27 mouse cellular contexts compared by ENCODE assay signal in the genomic region with DNA sequence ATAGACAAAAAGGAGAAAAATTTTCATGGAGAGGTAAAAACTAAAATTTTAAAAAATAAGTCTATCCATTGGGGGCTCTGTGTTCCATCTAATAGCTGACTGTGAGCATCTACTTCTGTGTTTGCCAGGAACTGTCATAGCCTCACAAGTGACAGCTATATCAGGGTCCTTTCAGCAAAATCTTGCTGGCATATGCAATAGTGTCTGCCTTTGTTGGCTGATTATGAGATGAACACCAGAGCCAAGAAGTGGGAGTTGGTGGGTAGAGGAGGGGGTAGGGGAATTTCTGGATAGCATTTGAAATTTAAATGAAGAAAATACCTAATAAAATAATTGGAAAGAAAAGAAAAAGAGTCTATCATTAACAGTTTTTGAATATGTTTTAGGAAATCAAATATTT.
DNase-seq lines count a peak whose midpoint lies in the region; ATAC-seq and TF ChIP-seq lines count a peak whose summit lies in the region.
"Had no signal": no experiment of that assay in that cellular context is flagged by ENCODE, and none has a peak within 500 bp of the region (broad histone marks: within the 10 kb centered on the region; RNA-seq: fewer than 3 reads in every experiment).

No protein-coding gene starts in this region.

- no peak overlapping the region for H3K4me3 ChIP-seq in forebrain, embryonic 14.5 days (ENCODE audit: low read depth, low read length)
- no peak overlapping the region for H3K4me3 ChIP-seq in forebrain, embryonic 12.5 days (replicated peaks)
- H3K4me3 ChIP-seq in midbrain, postnatal 0 days (ENCODE audit: low read depth, low read length), result no peak overlapping the region
- no peak overlapping the region for H3K4me3 ChIP-seq in midbrain, embryonic 11.5 days (ENCODE audit: low read depth, low read length)
- H3K4me3 ChIP-seq: embryonic facial prominence, embryonic 10.5 days; embryonic facial prominence, embryonic 13.5 days; erythroblast, embryonic 14.5 days; heart, embryonic 12.5 days; heart, embryonic 15.5 days; hindbrain, embryonic 10.5 days had no signal

- TF ChIP-seq CTCF in midbrain, postnatal 0 days (IDR thresholded peaks at IDR 0.05), result no peak

- H3K4me1 ChIP-seq in forebrain, embryonic 14.5 days (ENCODE audit: control insufficient read depth, insufficient read depth, low read length), result no peaks in the 10 kb centered on the region
- H3K4me1 ChIP-seq in forebrain, embryonic 12.5 days, result no peaks in the 10 kb centered on the region
- H3K4me1 ChIP-seq in midbrain, postnatal 0 days (ENCODE audit: insufficient read depth, low read length), result no peaks in the 10 kb centered on the region
- H3K4me1 ChIP-seq in midbrain, embryonic 11.5 days (ENCODE audit: control insufficient read depth, insufficient read depth, low read length), result no peaks in the 10 kb centered on the region
- H3K4me1 ChIP-seq: embryonic facial prominence, embryonic 10.5 days; embryonic facial prominence, embryonic 13.5 days; heart, embryonic 12.5 days; heart, embryonic 15.5 days; hindbrain, embryonic 10.5 days had no signal

- ATAC-seq in forebrain, embryonic 14.5 days, result peak; percentile 67; the same call in 1 of the 2 replicates
- no peak for ATAC-seq in forebrain, embryonic 12.5 days (ENCODE audit: low FRiP score)
- no peak for ATAC-seq in midbrain, postnatal 0 days (ENCODE audit: low FRiP score)
- no peak for ATAC-seq in midbrain, embryonic 11.5 days (ENCODE audit: low FRiP score)
- ATAC-seq: activated CD4-positive, CD25-positive, alpha-beta regulatory T cell, adult 4 months; intestine, postnatal 0 days had no signal

- no peaks in the 10 kb centered on the region for H3K27me3 ChIP-seq in forebrain, embryonic 14.5 days (replicated peaks; ENCODE audit: control insufficient read depth, insufficient read depth, low read length)
- no peaks in the 10 kb centered on the region for H3K27me3 ChIP-seq in forebrain, embryonic 12.5 days
- no peaks in the 10 kb centered on the region for H3K27me3 ChIP-seq in midbrain, postnatal 0 days (ENCODE audit: insufficient read depth, low read length)
- no peaks in the 10 kb centered on the region for H3K27me3 ChIP-seq in midbrain, embryonic 11.5 days (ENCODE audit: control insufficient read depth, insufficient read depth, low read length)
- H3K27me3 ChIP-seq: embryonic facial prominence, embryonic 13.5 days; heart, embryonic 12.5 days; heart, embryonic 15.5 days had no signal

- DNase-seq in cerebellum, postnatal 10 days, result peak; percentile 45 to 48
- DNase-seq in cerebellum, adult 8-10 months, result no peak
- DNase-seq in forebrain, embryonic 14.5 days (ENCODE audit: low spot score), result peak; percentile 54
- peak; percentile 17 for DNase-seq in midbrain, postnatal 0 days (ENCODE audit: low spot score)
- DNase-seq in midbrain, embryonic 11.5 days (ENCODE audit: low spot score, missing footprints), result no peak
- DNase-seq in adrenal gland, adult 8-10 months, result no peak
- DNase-seq: adrenal gland, postnatal 10 days; adrenal gland, postnatal 36 days; cerebellum, adult 11-12 months; cerebellum, adult 9-10 months; cerebellum, postnatal 36 days; embryo, embryonic 11 days; gastrocnemius, postnatal 25 days; heart, adult 18-20 months; heart, postnatal 10 days; heart, postnatal 36 days; kidney, adult 2 months had no signal

- H3K4me2 ChIP-seq in forebrain, embryonic 14.5 days (ENCODE audit: low read length), result no peak overlapping the region
- no peak overlapping the region for H3K4me2 ChIP-seq in forebrain, embryonic 12.5 days
- H3K4me2 ChIP-seq in midbrain, postnatal 0 days (ENCODE audit: low read depth, low read length, poor library complexity, severe bottlenecking), result no peak overlapping the region
- no peak overlapping the region for H3K4me2 ChIP-seq in midbrain, embryonic 11.5 days
- H3K4me2 ChIP-seq: embryonic facial prominence, embryonic 13.5 days; heart, embryonic 12.5 days; heart, embryonic 15.5 days; hindbrain, embryonic 14.5 days had no signal

- no peaks in the 10 kb centered on the region for H3K9me3 ChIP-seq in forebrain, embryonic 14.5 days (replicated peaks; ENCODE audit: control insufficient read depth, low read length)
- H3K9me3 ChIP-seq in forebrain, embryonic 12.5 days, result no peaks in the 10 kb centered on the region
- no peaks in the 10 kb centered on the region for H3K9me3 ChIP-seq in midbrain, postnatal 0 days (ENCODE audit: low read length)
- H3K9me3 ChIP-seq in midbrain, embryonic 11.5 days (ENCODE audit: control insufficient read depth, low read length), result no peaks in the 10 kb centered on the region
- H3K9me3 ChIP-seq: embryonic facial prominence, embryonic 10.5 days; embryonic facial prominence, embryonic 13.5 days; heart, embryonic 12.5 days; heart, embryonic 15.5 days; hindbrain, embryonic 10.5 days had no signal

- no peaks in the 10 kb centered on the region for H3K36me3 ChIP-seq in forebrain, embryonic 14.5 days (ENCODE audit: control insufficient read depth, insufficient read depth, low read length)
- H3K36me3 ChIP-seq in forebrain, embryonic 12.5 days (replicated peaks), result no peaks in the 10 kb centered on the region
- no peaks in the 10 kb centered on the region for H3K36me3 ChIP-seq in midbrain, postnatal 0 days (ENCODE audit: insufficient read depth, low read length)
- no peaks in the 10 kb centered on the region for H3K36me3 ChIP-seq in midbrain, embryonic 11.5 days (ENCODE audit: control insufficient read depth, insufficient read depth, low read length)
- H3K36me3 ChIP-seq: embryonic facial prominence, embryonic 10.5 days; embryonic facial prominence, embryonic 13.5 days; heart, embryonic 12.5 days; heart, embryonic 15.5 days; hindbrain, embryonic 10.5 days had no signal

- no peak overlapping the region for H3K9ac ChIP-seq in forebrain, embryonic 14.5 days (ENCODE audit: low read length)
- no peak overlapping the region for H3K9ac ChIP-seq in forebrain, embryonic 12.5 days
- no peak overlapping the region for H3K9ac ChIP-seq in midbrain, postnatal 0 days (replicated peaks; ENCODE audit: low read length, poor library complexity, severe bottlenecking)
- no peak overlapping the region for H3K9ac ChIP-seq in midbrain, embryonic 11.5 days (ENCODE audit: low read length)
- H3K9ac ChIP-seq: embryonic facial prominence, embryonic 13.5 days; heart, embryonic 12.5 days; heart, embryonic 15.5 days; hindbrain, embryonic 14.5 days had no signal

- H3K27ac ChIP-seq in forebrain, embryonic 14.5 days (ENCODE audit: low read depth, low read length), result no peak overlapping the region
- no peak overlapping the region for H3K27ac ChIP-seq in forebrain, embryonic 12.5 days
- H3K27ac ChIP-seq in midbrain, postnatal 0 days (ENCODE audit: low read depth, low read length), result no peak overlapping the region
- H3K27ac ChIP-seq in midbrain, embryonic 11.5 days (ENCODE audit: low read depth, low read length), result no peak overlapping the region
- H3K27ac ChIP-seq: embryonic facial prominence, embryonic 10.5 days; embryonic facial prominence, embryonic 13.5 days; heart, embryonic 15.5 days; hindbrain, embryonic 10.5 days; hindbrain, embryonic 14.5 days had no signal

Comparison
In these comparisons a context has a peak if more than half of its experiments do, and no peak if none do; other contexts are left out.
1. DNase-seq: peak in cerebellum, postnatal 10 days (2 of 2), forebrain, embryonic 14.5 days (single experiment) and midbrain, postnatal 0 days (single experiment); none in cerebellum, adult 8-10 months (single experiment), midbrain, embryonic 11.5 days (single experiment) and adrenal gland, adult 8-10 months (single experiment).